Mouse (Mus musculus): ENCODE data around the gene Pik3cg. TPM values are rescaled to one million over a fixed set of nuclear protein-coding genes. Genes with fewer than 3 reads are reported as not detected.

Gene Pik3cg
- total and polyA plus RNA-seq, 2 experiments from 2014 or later: 0.57 to 0.61 TPM

DNA sequence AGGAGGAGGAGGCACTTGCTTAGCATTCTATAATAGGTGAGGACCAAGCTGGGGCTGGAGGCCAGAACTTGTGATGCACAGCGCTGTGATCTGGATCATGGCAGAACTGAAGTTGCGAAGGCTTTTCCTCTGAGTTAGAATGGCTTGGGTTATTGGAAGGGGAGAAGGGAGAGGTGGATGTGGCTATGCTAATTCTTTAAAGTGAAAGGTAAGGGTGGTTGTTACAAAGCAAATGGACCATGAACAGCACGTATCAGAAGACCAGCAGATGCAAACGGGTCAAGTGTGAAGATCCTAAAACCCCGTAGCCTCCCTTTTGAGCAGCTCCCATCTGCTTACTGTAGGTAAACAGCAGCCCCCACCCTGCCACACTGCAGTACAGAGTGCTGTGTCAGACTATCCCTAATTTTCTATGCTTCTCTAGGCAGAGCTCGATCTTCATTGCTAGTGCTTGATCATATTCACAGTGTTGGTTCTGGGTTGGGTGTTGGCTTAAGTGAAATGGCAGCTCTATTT lies 7.3 kb downstream of the Pik3cg start:
- Histone ChIP-seq H3K9me3 (replicated peaks; ENCODE audit: control insufficient read depth, low read length) (no peaks in the 10 kb centered on the region), H3K27me3 (ENCODE audit: control insufficient read depth, insufficient read depth, low read length) (no peaks in the 10 kb centered on the region), H3K4me2 (ENCODE audit: low read depth, low read length) (no peak overlapping the region), H3K4me1 (ENCODE audit: control insufficient read depth, insufficient read depth) (no peaks in the 10 kb centered on the region), H3K4me3 (ENCODE audit: low read depth, low read length) (no peak overlapping the region), H3K27ac (ENCODE audit: low read depth) (no peak overlapping the region), H3K9ac (replicated peaks; ENCODE audit: low read depth, low read length) (no peak overlapping the region), H3K36me3 (replicated peaks; ENCODE audit: control insufficient read depth, insufficient read depth, low read length) (no peaks in the 10 kb centered on the region)
- ATAC-seq (ENCODE audit: insufficient read depth, low read depth) (no peak), DNase-seq (ENCODE audit: low spot score) (no peak)
- TF ChIP-seq CTCF (IDR thresholded peaks at IDR 0.05; ENCODE audit: low read depth): no peak
- no peak for TF ChIP-seq EP300 (IDR thresholded peaks at IDR 0.05; ENCODE audit: low read depth)
- WGBS: 84% methylated on average over 6 of the region's 6 CpGs

DNA sequence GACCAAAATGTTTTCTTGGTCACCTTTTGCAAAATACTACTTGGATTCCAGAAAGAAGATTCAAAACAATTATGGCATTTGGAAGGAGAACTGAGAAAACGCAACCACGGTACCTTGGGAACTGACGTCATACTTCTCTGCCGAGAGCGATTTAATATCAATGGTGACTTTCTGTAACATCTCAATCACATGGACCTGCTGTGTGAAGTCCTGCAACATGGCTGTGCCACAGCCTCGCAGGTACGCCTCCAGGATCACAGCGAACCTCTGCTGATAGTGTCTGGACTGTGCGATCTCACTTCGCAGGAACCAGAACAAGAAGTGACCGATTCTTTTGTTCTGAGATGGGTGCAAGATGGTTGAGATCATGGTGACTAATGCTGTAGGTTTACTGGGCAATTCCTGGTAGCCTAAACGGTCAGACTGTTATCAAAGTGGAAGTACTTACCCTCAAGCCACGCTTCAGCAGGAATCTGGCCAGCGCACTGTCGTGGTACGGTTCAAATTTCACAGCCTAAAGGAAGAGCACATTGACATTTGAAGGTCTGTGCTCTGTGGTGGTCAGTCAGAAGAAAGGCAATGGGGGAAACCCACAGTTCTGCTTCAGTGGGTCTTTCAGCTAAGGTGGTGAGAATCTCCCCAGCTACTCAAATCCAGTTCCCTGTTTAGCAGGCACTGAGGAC lies 7.9 kb downstream of the Pik3cg start:
- no peak overlapping the region for H3K27ac ChIP-seq (ENCODE audit: low read depth)
- H3K36me3 ChIP-seq (replicated peaks; ENCODE audit: control insufficient read depth, insufficient read depth, low read length): no peaks in the 10 kb centered on the region
- H3K27me3 ChIP-seq (ENCODE audit: control insufficient read depth, insufficient read depth, low read length): no peaks in the 10 kb centered on the region
- H3K4me3 ChIP-seq (ENCODE audit: low read depth, low read length): no peak overlapping the region
- no peak overlapping the region for H3K4me2 ChIP-seq (ENCODE audit: low read depth, low read length)
- ATAC-seq (ENCODE audit: insufficient read depth, low read depth): no peak
- DNase-seq (ENCODE audit: low spot score): no peak
- H3K9ac ChIP-seq (replicated peaks; ENCODE audit: low read depth, low read length): no peak overlapping the region
- 67% methylated on average over 16 of the region's 16 CpGs for WGBS
- H3K9me3 ChIP-seq (replicated peaks; ENCODE audit: control insufficient read depth, low read length): no peaks in the 10 kb centered on the region
- no peaks in the 10 kb centered on the region for H3K4me1 ChIP-seq (ENCODE audit: control insufficient read depth, insufficient read depth)
- TF ChIP-seq CTCF (IDR thresholded peaks at IDR 0.05; ENCODE audit: low read depth): no peak
- TF ChIP-seq EP300 (IDR thresholded peaks at IDR 0.05; ENCODE audit: low read depth): no peak

DNA sequence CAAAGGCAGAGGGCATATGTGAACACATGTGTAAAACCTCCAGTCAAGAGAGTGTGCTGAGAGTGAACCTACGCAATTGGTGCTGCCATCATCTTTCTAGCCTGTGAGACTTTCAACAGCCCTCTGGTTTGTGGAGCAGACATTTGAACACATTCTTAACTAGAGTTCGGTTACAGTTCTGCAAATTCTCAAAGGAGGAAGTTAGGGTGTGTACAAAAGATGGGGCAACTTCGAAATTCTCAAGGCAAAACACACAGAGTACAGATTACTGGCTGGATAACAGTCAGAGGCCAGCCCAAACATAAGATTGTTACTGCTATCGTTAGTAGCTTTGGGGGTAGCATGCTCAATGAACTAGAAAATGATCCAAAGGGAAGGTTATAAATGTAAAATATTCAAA lies 9.0 kb downstream of the Pik3cg start:
- no peaks in the 10 kb centered on the region for H3K9me3 ChIP-seq (replicated peaks; ENCODE audit: control insufficient read depth, low read length)
- DNase-seq (ENCODE audit: low spot score): no peak
- H3K36me3 ChIP-seq (replicated peaks; ENCODE audit: control insufficient read depth, insufficient read depth, low read length): no peaks in the 10 kb centered on the region
- H3K4me3 ChIP-seq (ENCODE audit: low read depth, low read length): no peak overlapping the region
- ATAC-seq (ENCODE audit: insufficient read depth, low read depth): no peak
- no peaks in the 10 kb centered on the region for H3K27me3 ChIP-seq (ENCODE audit: control insufficient read depth, insufficient read depth, low read length)
- H3K4me1 ChIP-seq (ENCODE audit: control insufficient read depth, insufficient read depth): no peaks in the 10 kb centered on the region
- no peak overlapping the region for H3K9ac ChIP-seq (replicated peaks; ENCODE audit: low read depth, low read length)
- TF ChIP-seq CTCF (IDR thresholded peaks at IDR 0.05; ENCODE audit: low read depth): no peak
- no peak for TF ChIP-seq EP300 (IDR thresholded peaks at IDR 0.05; ENCODE audit: low read depth)
- H3K4me2 ChIP-seq (ENCODE audit: low read depth, low read length): no peak overlapping the region
- H3K27ac ChIP-seq (ENCODE audit: low read depth): no peak overlapping the region
- WGBS: 73% methylated on average over 4 of the region's 4 CpGs

DNA sequence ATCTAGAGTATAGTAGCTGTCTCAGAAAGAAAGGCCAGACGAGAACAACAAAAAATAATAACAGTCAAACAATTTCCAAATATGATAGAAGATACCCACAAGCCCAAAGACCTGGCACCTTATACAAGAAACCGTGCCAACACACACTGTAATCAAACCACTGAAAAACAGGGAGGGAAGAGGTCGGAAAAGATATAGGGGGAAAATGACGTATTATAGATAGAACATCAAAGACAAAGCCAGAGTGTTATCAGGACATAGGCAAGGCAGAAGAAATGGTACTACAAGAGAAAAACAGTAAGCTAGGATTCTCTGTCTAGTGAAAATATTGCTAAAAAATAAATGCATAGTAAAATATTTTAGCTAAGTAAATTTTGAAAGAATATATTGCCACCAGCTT lies 10.4 kb downstream of the Pik3cg start:
- H3K9me3 ChIP-seq (replicated peaks; ENCODE audit: control insufficient read depth, low read length): no peaks in the 10 kb centered on the region
- ATAC-seq (ENCODE audit: insufficient read depth, low read depth) (no peak), DNase-seq (ENCODE audit: low spot score) (no peak)
- H3K4me2 ChIP-seq (ENCODE audit: low read depth, low read length): no peak overlapping the region
- no peak overlapping the region for H3K9ac ChIP-seq (replicated peaks; ENCODE audit: low read depth, low read length)
- no peak for TF ChIP-seq EP300 (IDR thresholded peaks at IDR 0.05; ENCODE audit: low read depth)
- no peak for TF ChIP-seq CTCF (IDR thresholded peaks at IDR 0.05; ENCODE audit: low read depth)
- no peaks in the 10 kb centered on the region for H3K4me1 ChIP-seq (ENCODE audit: control insufficient read depth, insufficient read depth)
- H3K36me3 ChIP-seq (replicated peaks; ENCODE audit: control insufficient read depth, insufficient read depth, low read length): no peaks in the 10 kb centered on the region
- H3K27me3 ChIP-seq (ENCODE audit: control insufficient read depth, insufficient read depth, low read length): no peaks in the 10 kb centered on the region
- no peak overlapping the region for H3K27ac ChIP-seq (ENCODE audit: low read depth)
- no peak overlapping the region for H3K4me3 ChIP-seq (ENCODE audit: low read depth, low read length)
- WGBS: 59% methylated on average over 4 of the region's 4 CpGs

DNA sequence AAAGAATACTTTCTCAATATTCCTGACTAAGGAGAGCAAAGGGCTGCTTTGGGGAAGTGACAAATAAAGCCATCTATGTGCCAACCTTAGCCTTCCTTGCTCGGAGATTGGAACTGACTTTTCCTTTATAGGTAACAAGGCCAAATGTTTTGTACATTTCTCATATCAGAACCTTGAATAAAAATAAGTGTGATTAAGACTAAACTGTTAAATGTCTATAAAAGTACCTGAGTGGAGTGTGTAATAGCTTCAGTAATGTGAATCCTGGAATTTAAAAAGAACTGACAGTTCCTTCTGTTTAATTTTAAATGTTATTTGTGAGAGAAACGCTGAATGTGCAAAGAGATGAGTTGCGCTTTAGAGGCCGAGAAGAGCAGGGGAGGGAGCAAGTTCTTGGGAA lies 13.5 kb downstream of the Pik3cg start:
- H3K27ac ChIP-seq (ENCODE audit: low read depth): no peak overlapping the region

DNA sequence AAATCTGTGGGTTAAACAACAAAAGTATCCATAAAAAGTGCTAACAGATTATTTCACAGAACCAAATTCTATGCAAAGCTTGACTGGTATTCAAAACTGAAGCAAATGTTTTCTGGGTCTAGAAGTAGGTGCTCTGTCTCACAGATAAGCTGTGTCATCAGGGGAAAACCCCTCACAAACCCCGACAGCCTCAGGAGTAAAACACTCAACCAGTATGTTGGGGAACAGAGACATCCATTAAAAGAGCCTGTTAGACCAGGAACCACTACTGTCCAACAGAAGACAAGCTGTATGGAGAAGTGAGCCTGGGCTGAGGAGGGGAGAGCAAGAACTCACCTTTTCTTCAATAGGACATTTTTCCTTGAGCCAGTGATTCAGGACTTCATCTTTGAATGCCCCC lies 14.1 kb downstream of the Pik3cg start:
- Histone ChIP-seq H3K27me3 (ENCODE audit: control insufficient read depth, insufficient read depth, low read length) (no peaks in the 10 kb centered on the region), H3K27ac (ENCODE audit: low read depth) (no peak overlapping the region), H3K4me2 (ENCODE audit: low read depth, low read length) (no peak overlapping the region), H3K4me1 (ENCODE audit: control insufficient read depth, insufficient read depth) (no peaks in the 10 kb centered on the region), H3K36me3 (replicated peaks; ENCODE audit: control insufficient read depth, insufficient read depth, low read length) (no peaks in the 10 kb centered on the region), H3K9ac (replicated peaks; ENCODE audit: low read depth, low read length) (no peak overlapping the region), H3K9me3 (replicated peaks; ENCODE audit: control insufficient read depth, low read length) (no peaks in the 10 kb centered on the region), H3K4me3 (ENCODE audit: low read depth, low read length) (no peak overlapping the region)
- TF ChIP-seq EP300 (IDR thresholded peaks at IDR 0.05; ENCODE audit: low read depth) (no peak), CTCF (IDR thresholded peaks at IDR 0.05; ENCODE audit: low read depth) (no peak)
- 50% methylated on average over 1 of the region's 1 CpGs for WGBS
- ATAC-seq (ENCODE audit: insufficient read depth, low read depth) (no peak), DNase-seq (ENCODE audit: low spot score) (no peak)

More for the DNA sequence above, 13.5 kb downstream of the Pik3cg start:
- H3K27me3 ChIP-seq (ENCODE audit: control insufficient read depth, insufficient read depth, low read length): no peaks in the 10 kb centered on the region
- no peaks in the 10 kb centered on the region for H3K36me3 ChIP-seq (replicated peaks; ENCODE audit: control insufficient read depth, insufficient read depth, low read length)
- no peak overlapping the region for H3K4me2 ChIP-seq (ENCODE audit: low read depth, low read length)
- H3K9ac ChIP-seq (replicated peaks; ENCODE audit: low read depth, low read length): no peak overlapping the region
- no peaks in the 10 kb centered on the region for H3K4me1 ChIP-seq (ENCODE audit: control insufficient read depth, insufficient read depth)
- ATAC-seq (ENCODE audit: insufficient read depth, low read depth) (no peak), DNase-seq (ENCODE audit: low spot score) (no peak)
- no peak overlapping the region for H3K4me3 ChIP-seq (ENCODE audit: low read depth, low read length)
- no peaks in the 10 kb centered on the region for H3K9me3 ChIP-seq (replicated peaks; ENCODE audit: control insufficient read depth, low read length)
- 81% methylated on average over 4 of the region's 4 CpGs for WGBS
- TF ChIP-seq CTCF (IDR thresholded peaks at IDR 0.05; ENCODE audit: low read depth) (no peak), EP300 (IDR thresholded peaks at IDR 0.05; ENCODE audit: low read depth) (no peak)
